Mouse (Mus musculus) kidney, adult 2 months (tissue): ENCODE data around the gene Zfp963.

Experiments
- CTCF ChIP-seq: fragments of 200-500 bp; conservative IDR thresholded peaks from 2 replicates; pipeline ENCODE4 v1.5.1; 2011; ENCODE audit warnings: low read depth, mild to moderate bottlenecking, control low read depth, low read length, moderate library complexity, mixed read lengths; ENCODE audit not compliant: insufficient read depth, insufficient read length
- POLR2A ChIP-seq: fragments of 200-500 bp; IDR thresholded peaks from one replicate; pipeline ENCODE4 v1.6.1; 2011; ENCODE audit warnings: low read depth, low read length, control low read depth

- no peak for TF ChIP-seq CTCF
- no peak for TF ChIP-seq POLR2A
Measured at GRCm38 (mm10) chr8:69713516-69713915, 36.3 kb downstream of the Zfp963 start.
